Mouse (Mus musculus) limb, embryonic 14.5 days (tissue): ENCODE measurements at regions not wholly inside any gene's neighbourhood (a gene's known extent, or its start where the extent isn't known, plus 50 kb on each side); places are given as distances from the start of the nearest gene placed in this dataset.

Experiments used
- ATAC-seq: fragments of 200-750 bp; cut with Nextera tagmentation; 2 replicates; pipeline ENCODE4 v1.8.0; 2017; ENCODE audit warnings: low read depth, moderate number of reproducible peaks, moderate TSS enrichment; ENCODE audit not compliant: low FRiP score
- DNase-seq: peaks from one replicate; pipeline ENCODE4 v3.0.0-alpha.2; 2015; ENCODE audit warnings: low spot score
- H3K27ac ChIP-seq: fragments of 300-500 bp; sonication (generic); replicated peaks from 2 replicates; pipeline ENCODE4 v1.5.1; 2014; ENCODE audit warnings: low read depth, mild to moderate bottlenecking, low read length, moderate library complexity, mixed read lengths
- H3K27me3 ChIP-seq: fragments of 300-500 bp; sonication (generic); 2 replicates; pipeline ENCODE4 v1.6.1; 2014; ENCODE audit warnings: low read length, mixed read lengths; ENCODE audit not compliant: control insufficient read depth, insufficient read depth
- H3K36me3 ChIP-seq: fragments of 300-500 bp; sonication (generic); 2 replicates; pipeline ENCODE4 v1.6.1; 2014; ENCODE audit warnings: mild to moderate bottlenecking, low read length, moderate library complexity, mixed read lengths; ENCODE audit not compliant: control insufficient read depth, insufficient read depth
- H3K4me1 ChIP-seq: fragments of 300-500 bp; sonication (generic); 2 replicates; pipeline ENCODE4 v1.6.1; 2014; ENCODE audit warnings: antibody characterized with exemption, low read length, mixed read lengths; ENCODE audit not compliant: control insufficient read depth, insufficient read depth
- H3K4me2 ChIP-seq: fragments of 300-500 bp; sonication (generic); replicated peaks from 2 replicates; pipeline ENCODE4 v1.6.1; 2014; ENCODE audit warnings: low read depth, mild to moderate bottlenecking, low read length, moderate library complexity; ENCODE audit not compliant: severe bottlenecking
- H3K4me3 ChIP-seq: fragments of 300-500 bp; sonication (generic); replicated peaks from 2 replicates; pipeline ENCODE4 v1.5.1; 2014; ENCODE audit warnings: low read length
- H3K9ac ChIP-seq: fragments of 300-500 bp; sonication (generic); 2 replicates; pipeline ENCODE4 v1.6.1; 2014; ENCODE audit warnings: mild to moderate bottlenecking, low read depth, low read length, moderate library complexity; ENCODE audit not compliant: severe bottlenecking
- H3K9me3 ChIP-seq: fragments of 300-500 bp; sonication (generic); 2 replicates; pipeline ENCODE4 v1.6.1; 2016; ENCODE audit warnings: low read length; ENCODE audit not compliant: control insufficient read depth
- POLR2A ChIP-seq: fragments of 200-500 bp; IDR thresholded peaks from 2 replicates; pipeline ENCODE4 v1.8.0; 2012; ENCODE audit warnings: inconsistent platforms, mild to moderate bottlenecking, moderate library complexity, borderline replicate concordance; ENCODE audit not compliant: insufficient read depth, insufficient read length; ENCODE audit errors: extremely low read depth
- WGBS: fragments of 180-500 bp; shearing (Covaris S2); extraction: QIAGEN DNeasy Blood & Tissue Kit; methylation state at CpG from one replicate; pipeline ENCODE4 v1.1.7; 2014; 5-methylcytosine and 5-hydroxymethylcytosine counted together

DNA sequence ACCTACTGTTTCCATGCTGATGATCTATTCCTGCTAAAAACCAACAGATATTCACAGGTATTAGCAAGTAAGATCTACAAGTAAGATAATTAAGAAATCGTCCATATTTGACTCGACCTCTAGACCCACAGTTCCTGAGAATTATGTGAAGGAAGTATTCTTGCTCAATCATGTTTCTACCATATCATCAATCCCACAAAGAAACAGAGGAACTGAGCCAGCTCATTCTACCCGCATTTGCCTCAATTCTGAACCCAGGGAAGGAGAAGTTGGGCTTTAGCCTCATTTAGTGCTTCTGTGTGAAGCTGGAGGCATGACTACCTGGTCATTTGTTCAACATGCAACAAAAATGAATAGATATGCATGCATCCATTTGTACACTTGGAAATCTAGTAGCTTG lies 346.5 kb downstream of the Gsdmc2 start:
- Histone ChIP-seq H3K36me3 (no peaks in the 10 kb centered on the region), H3K27me3 (no peaks in the 10 kb centered on the region), H3K27ac (no peak overlapping the region), H3K9me3 (no peaks in the 10 kb centered on the region), H3K9ac (no peak overlapping the region), H3K4me3 (no peak overlapping the region), H3K4me1 (no peaks in the 10 kb centered on the region), H3K4me2 (no peak overlapping the region)
- WGBS = 82% methylated on average over 3 of the region's 3 CpGs
- DNase-seq (no peak), ATAC-seq (no peak)
- TF ChIP-seq POLR2A = no peak

DNA sequence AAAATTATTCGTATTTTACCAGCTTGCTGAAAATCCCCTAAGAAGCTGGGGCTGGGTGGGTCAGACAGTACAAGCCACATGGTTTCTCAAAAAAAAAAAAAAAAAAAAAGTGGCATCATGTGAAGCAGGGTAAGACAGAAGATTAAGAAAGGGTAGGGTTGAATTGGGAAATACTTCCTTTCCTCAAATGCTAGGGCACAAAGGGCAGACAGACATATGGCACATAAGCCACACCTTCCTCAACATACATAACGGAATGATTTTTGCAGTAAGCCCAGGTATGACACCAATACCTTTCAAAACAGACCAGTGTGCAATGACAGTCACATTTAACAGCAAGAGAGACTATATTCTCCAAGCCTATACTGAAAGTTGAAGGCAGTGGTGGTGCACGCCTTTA lies 347.8 kb downstream of the Gsdmc2 start:
- TF ChIP-seq POLR2A = no peak
- Histone ChIP-seq H3K4me1 (no peaks in the 10 kb centered on the region), H3K27ac (no peak overlapping the region), H3K36me3 (no peaks in the 10 kb centered on the region), H3K9ac (no peak overlapping the region), H3K4me2 (no peak overlapping the region), H3K9me3 (no peaks in the 10 kb centered on the region), H3K4me3 (no peak overlapping the region), H3K27me3 (no peaks in the 10 kb centered on the region)
- 91% methylated on average over 3 of the region's 3 CpGs for WGBS
- ATAC-seq = no peak
- DNase-seq = no peak

DNA sequence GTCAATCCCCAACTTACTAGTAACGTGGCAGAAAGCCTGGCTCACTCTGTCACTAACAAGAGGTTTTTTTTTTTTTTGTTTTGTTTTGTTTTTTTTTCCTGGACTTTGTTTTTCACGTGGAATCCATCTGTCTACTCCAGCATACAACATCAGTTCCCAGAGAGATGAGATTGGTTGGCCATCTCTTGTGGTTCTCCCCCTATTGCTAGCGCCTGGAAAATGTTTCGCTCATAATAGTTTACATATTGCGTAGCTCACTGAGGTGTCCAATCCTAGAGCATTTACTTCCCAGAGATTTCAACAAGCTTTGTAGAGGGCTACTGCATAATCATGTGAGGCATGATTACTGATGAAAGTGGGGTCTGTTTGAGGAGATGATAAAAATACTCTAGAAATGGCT lies 360.1 kb downstream of the Gsdmc2 start:
- peak overlapping the region; percentile 61; the same call in 1 of the 2 replicates for H3K27ac ChIP-seq
- no peak for ATAC-seq
- no peak overlapping the region for H3K4me2 ChIP-seq
- H3K4me3 ChIP-seq = no peak overlapping the region
- no peak for TF ChIP-seq POLR2A
- DNase-seq = no peak
- H3K9me3 ChIP-seq = no peaks in the 10 kb centered on the region
- H3K4me1 ChIP-seq = peaks cover 7% of the 10 kb centered on the region
- WGBS = 72% methylated on average over 5 of the region's 5 CpGs
- H3K27me3 ChIP-seq = no peaks in the 10 kb centered on the region
- H3K36me3 ChIP-seq = no peaks in the 10 kb centered on the region
- no peak overlapping the region for H3K9ac ChIP-seq

GRCm38 (mm10) chr15:63484217-63484887 lies 360.6 kb downstream of the Gsdmc2 start:
- Histone ChIP-seq H3K4me3 (no peak overlapping the region), H3K27me3 (no peaks in the 10 kb centered on the region), H3K27ac (peak overlapping the region; percentile 61), H3K4me2 (no peak overlapping the region), H3K36me3 (no peaks in the 10 kb centered on the region), H3K4me1 (peaks cover 7% of the 10 kb centered on the region), H3K9me3 (no peaks in the 10 kb centered on the region), H3K9ac (no peak overlapping the region)
- ATAC-seq (peak; percentile 89), DNase-seq (peak; percentile 50)
- WGBS = 23% methylated on average over 4 of the region's 4 CpGs
- TF ChIP-seq POLR2A = no peak

- Histone ChIP-seq H3K9ac (no peak overlapping the region), H3K36me3 (no peaks in the 10 kb centered on the region), H3K4me1 (peaks cover 4% of the 10 kb centered on the region), H3K4me2 (no peak overlapping the region), H3K9me3 (no peaks in the 10 kb centered on the region), H3K4me3 (no peak overlapping the region), H3K27me3 (no peaks in the 10 kb centered on the region), H3K27ac (no peak overlapping the region)
- no peak for TF ChIP-seq POLR2A
- 21% methylated on average over 1 of the region's 1 CpGs for WGBS
- DNase-seq (no peak), ATAC-seq (no peak)
Measured at GRCm38 (mm10) chr15:63479270-63479805, 365.6 kb downstream of the Gsdmc2 start.
